Mouse (Mus musculus) embryonic fibroblast, embryonic 13.5 days (primary cell): ENCODE data around the gene Nup107. TPM values are rescaled to one million over a fixed set of nuclear protein-coding genes. Genes with fewer than 3 reads are reported as not detected.
"Not testable (repeated sequence)": the region's sequence is repeated elsewhere in the genome, so short reads cannot be mapped to it uniquely, and the experiment has no call there.

Source experiments
- H3K27ac ChIP-seq: 2 replicates; pipeline ENCODE4 v1.5.1; 2012; ENCODE audit warnings: low read length, control low read depth, inconsistent platforms; ENCODE audit not compliant: insufficient read depth
- H3K4me1 ChIP-seq: 2 replicates; pipeline ENCODE4 v1.6.1; 2011; ENCODE audit warnings: low read length; ENCODE audit not compliant: control insufficient read depth, insufficient read depth
- H3K4me3 ChIP-seq: 2 replicates; pipeline ENCODE4 v1.5.1; 2011; ENCODE audit warnings: mild to moderate bottlenecking, control low read depth, low read length; ENCODE audit not compliant: insufficient read depth
- CTCF ChIP-seq: IDR thresholded peaks from 2 replicates; pipeline ENCODE4 v1.5.1; 2011; ENCODE audit warnings: mild to moderate bottlenecking, control low read depth, low read length, moderate library complexity, borderline replicate concordance; ENCODE audit not compliant: insufficient read depth
- POLR2A ChIP-seq: IDR thresholded peaks from 2 replicates; pipeline ENCODE4 v1.6.1; 2011; ENCODE audit warnings: low read depth, mild to moderate bottlenecking, control low read depth, low read length, moderate library complexity
- polyA plus RNA-seq: library from polyadenylated mRNA; stranded (reverse); fragments of >200 nt; gene quantifications from 2 replicates; pipeline ENCODE4 v1.2.4, GENCODE M21; 2011; ENCODE audit warnings: low read depth; ENCODE audit not compliant: missing spikeins, insufficient read length

Gene Nup107
- polyA plus RNA-seq, 1 experiment = 70.3 TPM

DNA sequence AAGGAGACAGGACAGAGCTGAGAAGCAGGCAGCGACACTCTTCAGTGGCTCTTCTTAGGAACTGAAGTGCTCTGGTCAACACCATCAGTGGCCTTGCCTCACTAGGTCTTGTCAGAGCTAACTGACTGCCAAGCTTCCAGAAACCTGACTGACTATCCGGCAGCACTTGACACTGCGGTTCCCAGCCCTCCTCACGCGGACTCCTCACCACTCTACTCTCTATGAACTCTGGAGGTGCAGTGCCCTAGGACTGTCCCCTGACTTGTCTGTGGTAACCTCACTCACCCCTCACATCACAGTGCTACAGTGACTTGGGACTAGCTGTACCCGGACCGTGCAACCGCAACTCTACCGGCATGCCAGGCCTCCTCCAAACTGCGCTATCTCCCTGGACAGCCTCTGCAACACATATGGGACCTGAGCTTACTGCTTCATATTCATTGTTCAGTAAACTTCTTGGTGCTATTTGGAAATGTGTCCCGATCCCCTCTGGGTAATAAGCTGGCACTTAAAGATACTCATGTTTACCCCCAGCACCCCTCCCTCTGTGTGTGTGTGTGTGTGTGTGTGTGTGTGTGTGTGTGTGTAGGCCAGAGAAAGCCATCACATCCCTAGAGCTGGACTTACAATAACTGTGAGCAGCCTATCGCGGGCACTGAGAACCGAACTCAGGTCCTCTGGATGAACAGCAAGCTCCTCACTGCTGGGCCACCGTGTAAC lies 53.4 kb downstream of the Nup107 start:
- TF ChIP-seq POLR2A (no peak), CTCF (no peak)
- Histone ChIP-seq H3K27ac (no peak overlapping the region), H3K4me1 (0 out of 2 replicates have a peak, but pooled peaks cover 3% of the 10 kb centered on the region), H3K4me3 (no peak overlapping the region)

DNA sequence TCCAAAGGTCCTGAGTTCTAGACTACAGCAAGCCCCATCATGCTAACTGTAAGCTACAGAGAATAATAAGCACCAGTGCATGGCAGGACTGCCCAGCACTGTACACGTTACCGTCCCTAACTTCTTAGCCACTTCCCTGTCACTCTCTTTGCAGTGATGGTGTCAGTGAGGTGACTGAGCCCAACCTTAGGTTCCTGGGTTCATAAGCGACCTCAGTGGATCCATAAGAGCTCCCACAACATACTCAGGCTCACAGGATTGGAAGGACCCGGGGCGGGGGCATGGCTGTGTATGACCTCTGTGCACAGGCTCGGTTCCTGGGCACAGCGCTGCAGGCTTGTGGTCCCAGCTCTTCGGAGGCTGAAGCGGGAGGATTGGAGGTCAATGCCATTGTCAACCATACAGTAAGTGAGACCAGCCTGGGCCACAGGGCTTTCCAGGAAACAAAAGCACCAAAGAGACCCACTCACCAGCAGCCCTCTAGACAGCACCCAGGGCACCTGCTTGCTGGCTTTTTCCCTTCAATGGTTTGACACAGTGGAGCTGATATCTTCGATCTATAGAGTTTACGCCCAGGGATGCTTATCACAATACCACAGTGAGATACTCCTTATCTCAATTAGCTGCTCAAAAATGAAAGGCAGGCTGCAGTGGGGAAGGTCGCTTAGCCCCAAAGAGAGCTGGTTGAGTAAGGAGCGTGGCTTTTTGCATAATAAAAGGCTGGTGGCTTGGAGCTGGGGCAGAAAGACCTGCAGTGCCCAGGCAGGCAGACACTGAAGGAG lies 54.2 kb downstream of the Nup107 start:
- H3K27ac ChIP-seq = no peak overlapping the region
- no peak for TF ChIP-seq POLR2A
- no peak for TF ChIP-seq CTCF
- H3K4me1 ChIP-seq = 0 out of 2 replicates have a peak, but pooled peaks cover under 1% of the 10 kb centered on the region
- H3K4me3 ChIP-seq = no peak overlapping the region

DNA sequence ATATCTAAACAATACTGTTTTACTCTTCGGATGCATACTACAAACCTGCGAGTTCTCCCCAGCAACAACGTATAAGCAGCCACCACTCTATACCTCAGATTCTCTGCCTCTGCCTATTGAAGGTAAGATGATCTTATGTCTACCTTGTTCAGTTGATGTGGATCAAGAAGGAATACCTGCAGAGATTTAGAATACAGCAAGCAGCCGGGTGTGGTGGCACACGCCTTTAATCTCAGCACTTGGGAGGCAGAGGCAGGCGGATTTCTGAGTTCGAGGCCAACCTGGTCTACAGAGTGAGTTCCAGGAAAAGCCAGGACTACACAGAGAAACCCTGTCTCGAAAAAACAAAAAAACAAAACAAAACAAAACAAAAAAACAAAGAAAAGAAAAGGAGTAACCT lies 55.0 kb downstream of the Nup107 start:
- not testable (repeated sequence) for H3K4me3 ChIP-seq, H3K27ac ChIP-seq, H3K4me1 ChIP-seq

DNA sequence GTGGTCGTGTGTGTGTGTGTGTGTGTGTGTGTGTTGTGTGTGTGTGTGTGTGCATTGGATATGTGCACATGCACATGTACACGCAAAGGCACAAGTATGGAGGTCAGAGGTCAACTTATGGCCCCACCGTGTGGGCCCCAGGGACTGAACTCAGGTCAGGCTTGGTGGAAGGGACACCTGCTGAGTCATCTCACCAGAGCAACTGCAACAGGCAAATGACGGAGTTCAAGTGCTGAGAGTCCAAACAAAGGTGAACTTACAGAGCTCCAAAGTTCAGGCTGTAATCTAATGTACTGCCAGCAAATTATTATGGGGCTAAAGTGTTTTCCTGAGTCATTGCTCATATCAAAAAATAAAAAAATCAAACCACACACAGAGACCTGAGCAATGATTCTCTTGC lies 55.4 kb downstream of the Nup107 start:
- TF ChIP-seq CTCF (no peak), POLR2A (no peak)
- Histone ChIP-seq H3K4me1 (no peaks in the 10 kb centered on the region), H3K27ac (no peak overlapping the region), H3K4me3 (no peak overlapping the region)

DNA sequence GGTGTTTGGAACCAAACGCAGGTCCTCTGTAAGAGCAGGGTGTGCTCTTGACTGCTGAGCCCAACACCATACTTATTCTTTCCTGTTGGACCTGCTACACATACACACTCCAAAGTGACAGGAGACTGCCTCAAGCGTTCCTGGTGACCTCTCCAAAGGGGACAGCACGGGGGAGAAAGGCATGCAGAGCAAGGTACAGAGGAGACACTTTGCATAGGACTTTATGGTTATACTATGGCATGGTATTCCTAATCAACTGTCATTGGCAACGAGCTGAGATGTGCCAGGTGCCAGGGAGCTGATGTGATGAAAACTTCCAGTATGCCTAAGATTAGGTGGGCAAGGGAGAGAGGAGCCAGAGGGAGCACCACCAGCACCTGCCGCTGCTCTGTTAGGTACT lies 55.9 kb downstream of the Nup107 start:
- H3K4me1 ChIP-seq = no peaks in the 10 kb centered on the region
- no peak for TF ChIP-seq POLR2A
- TF ChIP-seq CTCF = no peak
- no peak overlapping the region for H3K27ac ChIP-seq
- no peak overlapping the region for H3K4me3 ChIP-seq

DNA sequence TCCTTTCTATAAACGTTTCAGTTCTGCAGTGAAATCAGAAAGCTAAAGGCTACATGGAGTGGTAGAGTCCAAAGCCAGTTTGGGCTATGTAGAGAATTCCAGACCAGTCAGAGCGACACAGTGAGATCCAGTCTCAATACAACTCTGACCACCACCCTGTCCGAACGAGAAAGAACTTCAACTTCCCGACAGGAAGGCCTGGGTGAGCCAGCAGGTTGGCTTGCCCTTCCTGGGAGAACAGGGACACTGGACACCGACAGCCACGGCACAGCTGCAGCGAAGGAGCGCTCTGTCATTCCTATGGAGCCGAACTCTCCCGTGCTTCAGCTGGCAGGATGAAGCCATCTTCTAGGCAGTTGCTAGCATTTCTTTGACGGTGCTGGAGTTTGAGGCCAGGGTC lies 57.1 kb downstream of the Nup107 start:
- not testable (repeated sequence) for H3K4me1 ChIP-seq, H3K4me3 ChIP-seq, H3K27ac ChIP-seq

DNA sequence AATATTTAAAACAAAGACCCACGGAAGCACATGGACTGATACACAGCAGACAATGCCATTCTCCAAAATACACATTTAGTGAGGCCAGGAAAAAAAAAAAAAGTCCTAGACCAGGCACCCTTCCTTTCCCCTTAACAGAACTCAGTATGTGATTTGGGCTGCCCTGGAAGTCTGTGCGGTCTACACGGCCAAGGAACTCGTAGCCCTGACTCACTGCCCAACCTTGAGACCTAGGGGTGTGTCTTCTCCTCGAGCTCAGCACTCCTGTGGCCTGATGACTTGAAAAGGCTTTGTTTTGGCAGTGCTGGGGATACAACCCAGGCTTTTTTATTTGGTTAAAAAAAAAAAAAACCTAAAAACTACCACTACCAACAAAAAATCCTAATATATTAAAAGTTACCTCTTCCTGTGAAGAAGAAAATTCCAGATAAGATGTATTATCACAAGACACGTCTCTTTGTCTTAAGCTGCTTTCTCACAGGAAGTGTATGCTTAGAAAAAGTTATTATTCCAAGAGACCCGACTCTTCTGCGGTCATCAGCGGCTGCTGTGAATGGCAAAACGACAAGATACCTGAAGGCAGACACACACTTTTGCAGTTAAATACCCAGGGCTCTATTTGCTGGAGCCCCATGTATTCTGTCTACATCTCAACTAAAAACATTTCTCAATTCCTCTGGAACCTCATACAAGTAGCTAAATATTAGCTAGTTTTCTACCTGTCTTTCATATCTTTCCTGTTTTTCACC lies 58.2 kb downstream of the Nup107 start:
- not testable (repeated sequence) for H3K4me1 ChIP-seq, H3K4me3 ChIP-seq, H3K27ac ChIP-seq

DNA sequence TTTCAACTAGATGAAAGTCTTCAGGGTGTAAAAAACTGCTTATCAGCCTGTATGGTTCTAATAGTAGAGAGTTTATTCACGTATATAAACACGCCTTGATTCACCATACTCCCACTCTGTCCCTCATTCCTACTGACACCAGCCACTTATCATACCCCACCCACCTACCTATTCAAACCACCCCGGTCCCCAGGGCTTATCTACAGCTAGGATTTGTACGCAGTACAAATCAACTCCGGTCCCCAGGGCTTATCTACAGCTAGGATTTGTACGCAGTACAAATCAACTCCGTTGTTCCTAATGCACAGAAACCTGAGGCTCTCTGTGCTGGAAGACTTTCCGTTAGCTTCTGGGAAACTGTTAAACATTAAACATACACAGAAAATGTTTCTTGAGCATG lies 58.9 kb downstream of the Nup107 start:
- not testable (repeated sequence) for H3K4me3 ChIP-seq, H3K27ac ChIP-seq, H3K4me1 ChIP-seq

DNA sequence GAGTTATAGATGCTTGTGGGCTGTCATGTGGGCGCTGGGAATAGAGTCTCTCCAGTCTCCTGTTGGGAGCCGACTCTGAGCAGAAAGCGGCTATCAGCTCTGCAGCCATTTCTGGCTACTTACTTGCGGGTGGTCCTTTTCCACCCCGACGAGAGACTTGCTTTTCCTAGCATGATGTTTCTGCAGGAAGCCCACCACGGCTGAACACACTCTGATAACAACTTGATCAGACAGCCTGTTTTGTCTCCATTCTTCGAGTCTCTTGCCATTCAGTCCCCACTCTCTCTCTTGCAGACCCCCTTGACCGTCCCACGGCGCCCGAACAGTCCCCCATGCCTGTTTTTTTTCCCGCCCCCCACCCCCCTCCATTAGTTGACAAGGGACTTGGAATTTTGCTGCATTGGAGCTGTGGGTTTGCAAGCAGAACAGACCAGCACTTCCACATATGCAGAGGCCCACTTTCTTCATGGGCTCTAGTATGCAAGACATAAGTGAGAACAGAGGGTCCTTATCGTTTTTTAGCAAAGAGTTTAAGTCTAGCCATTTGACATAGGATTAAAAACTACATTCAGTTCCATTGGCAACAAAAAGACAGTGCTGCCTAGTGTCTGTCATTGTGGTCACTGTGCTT lies 59.4 kb downstream of the Nup107 start:
- TF ChIP-seq CTCF (no peak), POLR2A (no peak)
- H3K27ac ChIP-seq = no peak overlapping the region
- H3K4me1 ChIP-seq = no peaks in the 10 kb centered on the region
- no peak overlapping the region for H3K4me3 ChIP-seq

DNA sequence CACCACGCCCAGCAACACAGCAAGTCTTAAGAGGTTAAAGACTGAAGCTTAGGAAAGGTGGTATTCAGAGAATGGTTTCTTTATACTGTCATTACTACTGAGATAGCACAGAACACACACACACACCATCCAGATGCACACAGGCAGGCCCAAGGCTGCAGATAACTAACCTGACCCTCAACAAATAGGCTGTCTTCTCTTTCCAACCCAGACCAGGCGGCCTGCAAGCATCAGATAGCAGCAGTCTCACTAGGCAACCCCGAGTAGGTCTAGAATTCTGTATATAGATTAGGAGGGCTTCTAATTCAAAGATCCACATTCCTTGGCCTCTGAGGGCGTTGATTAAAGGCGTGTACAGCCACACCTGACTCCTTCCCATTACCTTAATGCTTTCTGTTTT lies 60.3 kb downstream of the Nup107 start:
- Histone ChIP-seq H3K27ac (no peak overlapping the region), H3K4me3 (no peak overlapping the region), H3K4me1 (no peaks in the 10 kb centered on the region)
- no peak for TF ChIP-seq POLR2A
- TF ChIP-seq CTCF = no peak
